Mouse (Mus musculus): ENCODE results near the gene Dst. TPM values are rescaled to one million over a fixed set of nuclear protein-coding genes. Genes with fewer than 3 reads are reported as not detected.

Gene Dst
- polyA plus RNA-seq, 1 experiment from 2014 or later, result 24.4 TPM

GRCm38 (mm10) chr1:34192174-34192573, 284.1 kb downstream of the Dst start:
- no peak overlapping the region for H3K4me3 ChIP-seq
- H3K27ac ChIP-seq, result no peak overlapping the region
- ATAC-seq (ENCODE audit: insufficient number of reproducible peaks, low FRiP score, low TSS enrichment, low read depth), result no peak
- no peaks in the 10 kb centered on the region for H3K4me1 ChIP-seq
- 86% methylated on average over 17 of the region's 17 CpGs for WGBS
- no peak overlapping the region for H3K9ac ChIP-seq
- H3K4me2 ChIP-seq, result no peak overlapping the region
- peaks cover 52% of the 10 kb centered on the region for H3K36me3 ChIP-seq
- no peaks in the 10 kb centered on the region for H3K27me3 ChIP-seq
- no peaks in the 10 kb centered on the region for H3K9me3 ChIP-seq

GRCm38 (mm10) chr1:34200791-34201190, 292.8 kb downstream of the Dst start:
- Histone ChIP-seq H3K4me3 (no peak overlapping the region), H3K27ac (no peak overlapping the region), H3K4me1 (no peaks in the 10 kb centered on the region), H3K9me3 (no peaks in the 10 kb centered on the region), H3K27me3 (no peaks in the 10 kb centered on the region), H3K9ac (no peak overlapping the region), H3K4me2 (no peak overlapping the region), H3K36me3 (peaks cover 67% of the 10 kb centered on the region)
- 90% methylated on average over 18 of the region's 18 CpGs for WGBS
- no peak for ATAC-seq (ENCODE audit: insufficient number of reproducible peaks, low FRiP score, low TSS enrichment, low read depth)

GRCm38 (mm10) chr1:34201483-34201882, 293.5 kb downstream of the Dst start:
- Histone ChIP-seq H3K4me3 (no peak overlapping the region), H3K4me2 (no peak overlapping the region), H3K9me3 (no peaks in the 10 kb centered on the region), H3K9ac (no peak overlapping the region), H3K27ac (no peak overlapping the region), H3K27me3 (no peaks in the 10 kb centered on the region), H3K36me3 (peaks cover 60% of the 10 kb centered on the region), H3K4me1 (no peaks in the 10 kb centered on the region)
- no peak for ATAC-seq (ENCODE audit: insufficient number of reproducible peaks, low FRiP score, low TSS enrichment, low read depth)
- WGBS, result 33% methylated on average over 4 of the region's 4 CpGs

- WGBS, result 79% methylated on average over 3 of the region's 3 CpGs
- ATAC-seq (ENCODE audit: insufficient number of reproducible peaks, low FRiP score, low TSS enrichment, low read depth), result no peak
- Histone ChIP-seq H3K27me3 (no peaks in the 10 kb centered on the region), H3K4me1 (no peaks in the 10 kb centered on the region), H3K36me3 (peaks cover 45% of the 10 kb centered on the region), H3K27ac (no peak overlapping the region), H3K4me2 (no peak overlapping the region), H3K9ac (no peak overlapping the region), H3K9me3 (no peaks in the 10 kb centered on the region), H3K4me3 (no peak overlapping the region)
These were observed 303.7 kb downstream of the Dst start for GRCm38 (mm10) chr1:34211704-34212103.

- no peak overlapping the region for H3K27ac ChIP-seq
- H3K9ac ChIP-seq, result no peak overlapping the region
- peaks cover 41% of the 10 kb centered on the region for H3K36me3 ChIP-seq
- no peaks in the 10 kb centered on the region for H3K9me3 ChIP-seq
- no peak overlapping the region for H3K4me2 ChIP-seq
- WGBS, result 83% methylated on average over 2 of the region's 2 CpGs
- H3K27me3 ChIP-seq, result no peaks in the 10 kb centered on the region
- no peak for ATAC-seq (ENCODE audit: insufficient number of reproducible peaks, low FRiP score, low TSS enrichment, low read depth)
- no peaks in the 10 kb centered on the region for H3K4me1 ChIP-seq
- no peak overlapping the region for H3K4me3 ChIP-seq
These were observed 308.4 kb downstream of the Dst start for GRCm38 (mm10) chr1:34216456-34216855.

GRCm38 (mm10) chr1:34218323-34218722, 310.3 kb downstream of the Dst start:
- no peak overlapping the region for H3K9ac ChIP-seq
- no peak overlapping the region for H3K4me2 ChIP-seq
- H3K27me3 ChIP-seq, result no peaks in the 10 kb centered on the region
- no peak for ATAC-seq (ENCODE audit: insufficient number of reproducible peaks, low FRiP score, low TSS enrichment, low read depth)
- H3K4me3 ChIP-seq, result no peak overlapping the region
- H3K9me3 ChIP-seq, result no peaks in the 10 kb centered on the region
- H3K36me3 ChIP-seq, result peaks cover 23% of the 10 kb centered on the region
- no peak overlapping the region for H3K27ac ChIP-seq
- H3K4me1 ChIP-seq, result no peaks in the 10 kb centered on the region
- WGBS, result 26% methylated on average over 6 of the region's 6 CpGs

GRCm38 (mm10) chr1:34218801-34219200, 310.8 kb downstream of the Dst start:
- no peak overlapping the region for H3K4me2 ChIP-seq
- no peak overlapping the region for H3K9ac ChIP-seq
- no peak overlapping the region for H3K4me3 ChIP-seq
- no peak overlapping the region for H3K27ac ChIP-seq
- ATAC-seq (ENCODE audit: insufficient number of reproducible peaks, low FRiP score, low TSS enrichment, low read depth), result no peak
- H3K9me3 ChIP-seq, result no peaks in the 10 kb centered on the region
- peaks cover 23% of the 10 kb centered on the region for H3K36me3 ChIP-seq
- H3K4me1 ChIP-seq, result no peaks in the 10 kb centered on the region
- 71% methylated on average over 9 of the region's 9 CpGs for WGBS
- H3K27me3 ChIP-seq, result no peaks in the 10 kb centered on the region

- no peaks in the 10 kb centered on the region for H3K9me3 ChIP-seq
- H3K4me2 ChIP-seq, result no peak overlapping the region
- H3K4me1 ChIP-seq, result no peaks in the 10 kb centered on the region
- no peak for ATAC-seq (ENCODE audit: insufficient number of reproducible peaks, low FRiP score, low TSS enrichment, low read depth)
- H3K9ac ChIP-seq, result no peak overlapping the region
- H3K36me3 ChIP-seq, result peaks cover 24% of the 10 kb centered on the region
- H3K27me3 ChIP-seq, result no peaks in the 10 kb centered on the region
- no peak overlapping the region for H3K27ac ChIP-seq
- H3K4me3 ChIP-seq, result no peak overlapping the region
- 77% methylated on average over 11 of the region's 11 CpGs for WGBS
These were observed 312.1 kb downstream of the Dst start for GRCm38 (mm10) chr1:34220094-34220601.

GRCm38 (mm10) chr1:34223866-34224265, 315.8 kb downstream of the Dst start:
- no peak overlapping the region for H3K4me3 ChIP-seq
- H3K27me3 ChIP-seq, result no peaks in the 10 kb centered on the region
- 93% methylated on average over 11 of the region's 11 CpGs for WGBS
- H3K9me3 ChIP-seq, result no peaks in the 10 kb centered on the region
- peaks cover 42% of the 10 kb centered on the region for H3K36me3 ChIP-seq
- ATAC-seq (ENCODE audit: insufficient number of reproducible peaks, low FRiP score, low TSS enrichment, low read depth), result no peak
- no peak overlapping the region for H3K9ac ChIP-seq
- no peak overlapping the region for H3K4me2 ChIP-seq
- H3K27ac ChIP-seq, result no peak overlapping the region
- no peaks in the 10 kb centered on the region; the same call in 1 of the 2 replicates for H3K4me1 ChIP-seq

GRCm38 (mm10) chr1:34227676-34228075, 319.7 kb downstream of the Dst start:
- Histone ChIP-seq H3K9ac (no peak overlapping the region), H3K4me1 (no peaks in the 10 kb centered on the region; the same call in 1 of the 2 replicates), H3K27ac (no peak overlapping the region; the same call in 1 of the 2 replicates), H3K4me2 (no peak overlapping the region), H3K36me3 (peaks cover 34% of the 10 kb centered on the region), H3K9me3 (no peaks in the 10 kb centered on the region), H3K4me3 (no peak overlapping the region), H3K27me3 (no peaks in the 10 kb centered on the region)
- no peak for ATAC-seq (ENCODE audit: insufficient number of reproducible peaks, low FRiP score, low TSS enrichment, low read depth)
- 43% methylated on average over 8 of the region's 8 CpGs for WGBS

- ATAC-seq (ENCODE audit: insufficient number of reproducible peaks, low FRiP score, low TSS enrichment, low read depth), result no peak
- Histone ChIP-seq H3K4me1 (peaks cover 2% of the 10 kb centered on the region), H3K9me3 (no peaks in the 10 kb centered on the region), H3K4me3 (no peak overlapping the region), H3K36me3 (peaks cover 18% of the 10 kb centered on the region; the same call in 1 of the 2 replicates), H3K4me2 (no peak overlapping the region), H3K9ac (no peak overlapping the region), H3K27me3 (no peaks in the 10 kb centered on the region), H3K27ac (no peak overlapping the region)
- 89% methylated on average over 2 of the region's 2 CpGs for WGBS
These were observed 323.0 kb downstream of the Dst start for GRCm38 (mm10) chr1:34231041-34231440.

GRCm38 (mm10) chr1:34236254-34236723, 328.3 kb downstream of the Dst start:
- Histone ChIP-seq H3K9me3 (no peaks in the 10 kb centered on the region), H3K4me3 (peak overlapping the region; percentile 51), H3K4me1 (peaks cover 19% of the 10 kb centered on the region), H3K4me2 (peak overlapping the region; percentile 89), H3K36me3 (0 out of 2 replicates have a peak, but pooled peaks cover 3% of the 10 kb centered on the region), H3K9ac (peak overlapping the region; percentile 40; the same call in 1 of the 2 replicates), H3K27ac (0 out of 2 replicates have a peak overlapping the region, but pooled peaks have one; percentile 22), H3K27me3 (no peaks in the 10 kb centered on the region)
- peak; percentile 68; the same call in 1 of the 2 replicates for ATAC-seq (ENCODE audit: insufficient number of reproducible peaks, low FRiP score, low TSS enrichment, low read depth)
- under 1% methylated on average over 28 of the region's 28 CpGs for WGBS

- Histone ChIP-seq H3K27me3 (no peaks in the 10 kb centered on the region), H3K4me1 (peaks cover 19% of the 10 kb centered on the region), H3K9ac (no peak overlapping the region), H3K9me3 (no peaks in the 10 kb centered on the region), H3K36me3 (no peaks in the 10 kb centered on the region), H3K4me3 (peak overlapping the region; percentile 51), H3K4me2 (peak overlapping the region; percentile 89), H3K27ac (no peak overlapping the region)
- ATAC-seq (ENCODE audit: insufficient number of reproducible peaks, low FRiP score, low TSS enrichment, low read depth), result no peak
- 56% methylated on average over 14 of the region's 14 CpGs for WGBS
These were observed 329.2 kb downstream of the Dst start for GRCm38 (mm10) chr1:34237211-34237610.
